Mouse (Mus musculus) urinary bladder, postnatal 0 days (tissue): ENCODE data around the gene Gm10306. TPM values are rescaled to one million over a fixed set of nuclear protein-coding genes. Genes with fewer than 3 reads are reported as not detected.

Experiments
- polyA plus RNA-seq: library from polyadenylated mRNA; unstranded; fragments of >200 nt; fragmentation: Nextera tagmentation; extraction: Ambion mirVana; gene quantifications from 2 replicates; pipeline ENCODE4 v1.2.1, GENCODE M21; 2015

The Gm10306 gene
- polyA plus RNA-seq = not detected in 2 replicates

DNA sequence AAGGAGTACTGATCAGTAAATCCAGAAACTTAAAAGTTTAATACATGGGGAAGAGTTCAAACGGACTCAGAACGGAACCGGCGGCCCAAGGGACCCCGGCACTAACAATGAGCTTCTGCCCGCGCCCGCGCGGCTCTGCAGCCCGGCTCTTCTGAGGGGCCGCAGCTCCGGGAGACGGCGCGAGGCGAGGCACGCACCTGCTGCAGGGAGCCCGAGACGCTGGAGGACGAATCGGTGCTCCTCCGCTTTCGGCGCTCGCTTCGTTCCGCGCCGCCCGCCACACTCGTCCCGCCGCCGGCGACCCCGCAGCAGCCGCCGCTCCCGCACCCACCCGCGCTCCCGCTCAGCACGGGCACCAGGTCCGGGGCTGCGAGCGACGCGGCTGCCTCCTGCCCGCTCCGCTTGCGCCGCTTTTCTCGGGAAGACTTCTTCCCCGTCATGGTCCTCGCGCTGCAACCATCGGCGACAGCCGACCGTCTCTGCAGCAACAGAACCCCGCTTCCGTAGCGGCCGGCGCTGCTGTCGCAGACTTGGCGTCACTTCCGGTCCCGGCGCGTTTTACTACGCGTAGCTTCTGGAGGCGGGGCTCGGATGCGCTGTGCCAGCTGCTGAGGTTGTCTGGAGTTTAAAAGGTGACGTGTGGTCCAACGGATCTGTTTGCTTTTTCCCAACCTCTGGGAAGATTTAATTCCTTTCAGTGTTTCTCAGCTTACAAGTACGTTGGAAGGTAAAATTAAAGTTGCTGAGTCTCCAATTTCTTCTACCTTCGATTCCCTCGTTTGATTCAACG is at the start of gene Gm10306, which contains the start of gene Caap1:
Gene Gm10306, plus strand, starts transcription at position 282 of the 790 bp plus-strand sequence.
Gene Caap1, minus strand, starts transcription at position 532 of the 790 bp plus-strand sequence.

DNA sequence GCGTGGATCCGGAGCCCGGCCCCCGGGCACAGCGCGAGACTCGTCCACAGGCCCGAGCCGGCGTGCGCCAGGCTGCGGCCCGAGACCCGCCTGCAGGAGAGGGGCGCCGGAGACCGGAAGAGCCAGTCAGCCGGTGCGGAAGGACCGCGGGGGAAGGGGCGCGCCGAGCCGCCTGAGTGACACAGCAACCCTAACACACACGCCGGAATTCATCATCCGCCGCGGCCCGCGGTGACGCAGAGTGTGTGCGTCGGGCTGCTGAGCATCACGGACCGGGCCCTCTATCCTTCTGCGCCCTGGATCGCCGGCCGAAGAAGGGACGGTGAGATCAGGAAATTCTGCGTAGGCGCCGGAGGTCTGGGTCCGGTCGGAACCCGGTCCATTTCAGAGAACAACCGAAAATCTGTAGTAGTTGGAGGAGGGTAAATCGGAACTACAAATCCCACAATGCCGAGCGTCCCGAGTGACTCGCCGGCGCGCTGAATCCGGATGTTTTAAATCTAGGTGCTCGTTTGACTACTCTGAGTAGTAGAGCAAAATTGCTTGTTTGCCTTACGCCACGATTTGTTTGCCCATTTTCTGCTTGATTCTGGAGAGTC is 46.8 kb downstream of the Gm10306 start, which contains the start of gene Plaa:
Gene Plaa, minus strand, starts transcription at position 214 of the 599 bp plus-strand sequence.

Other genes with a start within 250 kb of the Gm10306 start
- gene Caap1, start 250 bp downstream of the Gm10306 start, polyA plus RNA-seq = 8.4 and 10.5 TPM in 2 replicates
- 44.5 and 50.1 TPM in 2 replicates for gene Plaa, start 46.7 kb downstream of the Gm10306 start, polyA plus RNA-seq
- gene Ift74, start 57.9 kb downstream of the Gm10306 start, polyA plus RNA-seq = 15.5 and 18.5 TPM in 2 replicates
- gene Lrrc19, start 93.6 kb downstream of the Gm10306 start, polyA plus RNA-seq = 0.16 and 0.18 TPM in 2 replicates
- 6.3 and 7.9 TPM in 2 replicates for gene Tek, start 182.7 kb downstream of the Gm10306 start, polyA plus RNA-seq